Mouse (Mus musculus) lung, adult 2 months (tissue): ENCODE measurements around the gene Ppp1r13l.

Experiments
- CTCF ChIP-seq: fragments of 200-500 bp; IDR thresholded peaks from 2 replicates; pipeline ENCODE4 v1.5.1; 2011; ENCODE audit warnings: mild to moderate bottlenecking, low read length, control low read depth; ENCODE audit not compliant: insufficient read depth
- POLR2A ChIP-seq: fragments of 200-500 bp; IDR thresholded peaks from 2 replicates; pipeline ENCODE4 v1.6.1; 2011; ENCODE audit warnings: low read depth, mild to moderate bottlenecking, control low read depth, low read length, borderline replicate concordance; ENCODE audit errors: extremely low read depth

GRCm38 (mm10) chr7:19319458-19319857, 40.1 kb upstream of the Ppp1r13l start:
- TF ChIP-seq CTCF (no peak), POLR2A (no peak)
